Mouse (Mus musculus): ENCODE results near the gene Cby3. TPM values are rescaled to one million over a fixed set of nuclear protein-coding genes. Genes with fewer than 3 reads are reported as not detected.

The Cby3 gene
- total RNA-seq, 2 experiments from 2014 or later = not detected

GRCm38 (mm10) chr11:50379023-50379752 is 24.9 kb downstream of the Cby3 start:
- DNase-seq = peak; percentile 8
- intact Hi-C loops (cut with DNase I) = loop anchor here (5.0 kb wide), 1 partner anchor 52 kb away; the partner anchor contains the start of gene Canx
- peak overlapping the region; percentile 94 for H3K4me3 ChIP-seq
- no peak for TF ChIP-seq CTCF (IDR thresholded peaks at IDR 0.05)
- peak overlapping the region; percentile 99 for H3K27ac ChIP-seq

DNA sequence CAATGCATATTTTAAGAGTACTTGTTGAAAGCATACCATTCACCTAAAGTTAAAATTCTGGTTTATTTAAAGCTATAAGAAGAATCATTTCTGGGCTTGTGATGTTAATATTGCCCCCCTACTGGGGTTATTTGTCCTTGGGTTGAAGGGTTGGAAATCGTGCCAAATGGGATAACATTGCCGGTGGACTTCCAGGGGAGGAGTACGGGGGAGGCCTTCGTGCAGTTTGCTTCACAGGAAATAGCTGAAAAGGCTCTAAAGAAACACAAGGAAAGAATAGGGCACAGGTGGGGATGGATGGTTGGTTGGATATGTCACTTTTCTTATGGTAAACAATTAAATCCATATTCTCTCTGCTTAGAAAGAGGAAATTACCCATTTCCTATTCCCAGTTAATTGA is 27.0 kb downstream of the Cby3 start:
- no peak for TF ChIP-seq CTCF (IDR thresholded peaks at IDR 0.05)
- no peak for DNase-seq
- H3K27ac ChIP-seq = no peak overlapping the region
- intact Hi-C loops (cut with DNase I) = no loop called here
- H3K4me3 ChIP-seq = peak overlapping the region; percentile 94

DNA sequence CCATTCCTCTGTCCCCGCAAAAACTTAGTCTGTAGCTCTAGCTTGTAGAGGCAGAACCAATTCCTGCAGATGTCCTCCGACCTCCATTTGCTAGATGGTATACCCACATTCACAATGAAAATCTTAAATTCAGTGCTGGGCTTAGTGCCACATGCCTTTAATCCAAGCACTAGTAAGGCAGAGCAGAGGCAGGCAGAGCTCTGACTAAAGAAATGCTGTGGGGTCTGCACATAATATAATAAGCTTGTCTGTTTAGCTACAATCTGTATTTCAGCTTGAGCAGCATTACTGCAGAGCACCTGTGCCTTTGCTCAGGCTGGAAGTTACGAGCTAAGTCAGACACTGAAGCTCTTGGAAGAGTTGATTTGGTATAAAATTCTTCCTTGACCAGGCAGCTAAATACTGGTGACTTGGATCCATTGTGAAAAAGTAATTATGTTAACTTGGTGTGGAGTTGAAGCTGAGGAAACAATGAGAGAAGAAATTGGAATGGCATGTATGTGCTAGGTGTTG is 33.0 kb downstream of the Cby3 start:
- Histone ChIP-seq H3K27ac (no peak overlapping the region), H3K4me3 (no peak overlapping the region)
- no peak for DNase-seq
- intact Hi-C loops (cut with DNase I) = no loop called here
- TF ChIP-seq CTCF (IDR thresholded peaks at IDR 0.05) = no peak

DNA sequence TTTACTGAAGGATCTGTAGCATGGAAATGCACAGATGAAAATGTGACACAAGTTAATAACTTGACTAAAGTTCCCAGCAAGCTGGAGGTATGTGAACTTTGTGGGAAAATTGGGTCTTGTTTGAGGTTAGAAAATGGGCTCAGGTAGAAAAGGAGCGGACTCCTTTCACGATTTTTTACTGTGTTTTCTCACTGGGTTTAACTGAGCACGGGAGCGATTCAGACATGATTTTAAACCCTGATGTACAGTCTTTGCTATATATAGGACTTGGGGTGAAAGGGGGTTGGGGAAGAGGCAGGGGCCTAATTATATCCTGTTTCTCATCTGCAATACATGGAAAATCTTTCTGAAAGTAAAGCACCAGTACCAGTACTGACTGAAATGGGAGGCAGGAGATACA is 33.4 kb downstream of the Cby3 start:
- intact Hi-C loops (cut with DNase I) = no loop called here
- Histone ChIP-seq H3K4me3 (no peak overlapping the region), H3K27ac (no peak overlapping the region)
- no peak for TF ChIP-seq CTCF (IDR thresholded peaks at IDR 0.05)
- no peak for DNase-seq

DNA sequence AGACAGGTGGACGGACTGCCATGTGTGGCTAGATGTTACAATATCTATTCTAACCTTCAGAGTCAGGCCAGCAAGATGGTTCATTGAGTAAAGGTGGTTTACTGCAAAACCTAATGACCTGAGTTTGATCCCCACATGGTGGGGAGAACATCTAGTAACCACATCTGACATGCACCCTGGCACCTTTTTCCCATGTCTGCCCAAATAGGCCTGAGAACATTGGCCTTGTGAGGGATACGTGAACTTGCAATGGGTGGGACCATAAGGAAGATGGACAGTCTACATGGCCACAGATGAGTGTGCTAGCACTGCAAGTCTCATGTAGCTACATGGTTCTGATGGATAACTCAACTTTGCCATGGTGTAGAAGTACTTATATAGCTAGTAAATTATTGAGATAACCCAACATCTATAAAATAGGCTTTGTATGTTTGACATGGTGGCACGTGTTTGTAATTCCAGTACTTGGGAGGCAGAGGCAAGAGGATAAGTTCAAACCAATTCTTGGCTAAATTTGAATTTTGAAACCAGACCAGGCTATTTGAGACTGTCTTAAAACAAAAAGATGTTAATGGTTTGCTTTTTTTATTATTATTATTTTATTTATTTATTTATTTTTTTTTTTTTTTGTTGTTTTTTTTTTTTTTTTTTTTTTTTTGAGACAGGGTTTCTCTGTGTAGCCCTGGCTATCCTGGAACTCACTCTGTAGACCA is 34.1 kb downstream of the Cby3 start:
- no peak overlapping the region for H3K27ac ChIP-seq
- intact Hi-C loops (cut with DNase I) = no loop called here
- DNase-seq = no peak
- H3K4me3 ChIP-seq = no peak overlapping the region
- no peak for TF ChIP-seq CTCF (IDR thresholded peaks at IDR 0.05)

- Histone ChIP-seq H3K27ac (no peak overlapping the region), H3K4me3 (no peak overlapping the region)
- no peak for DNase-seq
- TF ChIP-seq CTCF (IDR thresholded peaks at IDR 0.05) = no peak
- intact Hi-C loops (cut with DNase I) = no loop called here
These were observed 34.7 kb downstream of the Cby3 start for GRCm38 (mm10) chr11:50389011-50389410.

GRCm38 (mm10) chr11:50389616-50390015 is 35.4 kb downstream of the Cby3 start:
- Histone ChIP-seq H3K27ac (no peak overlapping the region), H3K4me3 (no peak overlapping the region)
- intact Hi-C loops (cut with DNase I) = no loop called here
- TF ChIP-seq CTCF (IDR thresholded peaks at IDR 0.05) = no peak
- peak; percentile 36 for DNase-seq

- TF ChIP-seq CTCF (IDR thresholded peaks at IDR 0.05) = no peak
- H3K4me3 ChIP-seq = no peak overlapping the region
- no peak overlapping the region for H3K27ac ChIP-seq
- DNase-seq = no peak
- intact Hi-C loops (cut with DNase I) = no loop called here
These were observed 37.2 kb downstream of the Cby3 start for GRCm38 (mm10) chr11:50391272-50391960.

DNA sequence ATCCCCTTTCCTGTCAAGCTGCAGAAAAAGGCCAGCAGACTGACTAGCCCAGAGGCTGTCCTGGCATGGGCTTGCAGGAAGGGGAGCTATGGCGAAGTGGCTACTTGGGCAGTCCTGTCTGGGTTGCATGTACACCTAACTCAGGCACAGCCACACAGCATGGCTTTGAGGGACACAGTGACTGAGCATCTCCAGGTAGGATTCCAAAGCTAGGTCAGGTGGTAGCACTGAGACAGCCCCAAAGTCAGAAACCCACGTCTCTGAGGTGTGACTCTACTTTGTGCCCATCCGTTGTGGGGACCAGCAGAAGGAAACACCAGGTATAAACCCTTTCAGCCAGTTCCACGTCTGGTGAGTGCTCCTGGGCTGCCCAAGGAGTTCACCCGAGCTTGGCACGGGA is 39.0 kb downstream of the Cby3 start:
- DNase-seq = no peak
- no peak for TF ChIP-seq CTCF (IDR thresholded peaks at IDR 0.05)
- Histone ChIP-seq H3K4me3 (no peak overlapping the region), H3K27ac (no peak overlapping the region)
- intact Hi-C loops (cut with DNase I) = no loop called here

- no peak for DNase-seq
- no peak overlapping the region for H3K4me3 ChIP-seq
- no peak overlapping the region for H3K27ac ChIP-seq
- no peak for TF ChIP-seq CTCF (IDR thresholded peaks at IDR 0.05)
- intact Hi-C loops (cut with DNase I) = no loop called here
These were observed 40.5 kb downstream of the Cby3 start for GRCm38 (mm10) chr11:50394731-50395130.

DNA sequence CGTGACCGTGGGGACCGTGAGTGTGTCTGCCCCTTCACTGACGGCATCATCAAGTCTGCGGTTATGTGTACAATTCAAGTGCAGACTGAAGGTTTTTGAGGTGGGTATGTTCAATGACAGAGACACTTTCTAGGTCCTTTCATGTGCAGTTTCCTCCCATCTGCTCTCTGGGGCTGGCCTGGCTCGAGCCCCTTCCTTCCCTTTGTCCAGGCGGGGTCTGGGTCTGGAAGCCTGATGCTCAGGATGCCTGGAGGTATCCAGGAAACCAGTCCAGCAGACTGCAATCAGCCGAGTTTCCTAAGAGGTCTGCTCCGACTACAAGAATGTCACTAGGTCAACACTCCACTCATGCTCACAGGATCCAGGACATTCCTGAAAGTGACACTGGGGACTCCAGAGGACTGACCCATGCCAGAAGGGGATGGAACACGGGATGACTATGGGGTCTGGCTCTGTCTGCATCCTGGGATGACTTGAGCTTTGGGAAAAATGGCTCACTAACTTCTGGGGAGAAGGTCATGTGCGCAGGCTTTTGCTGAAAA is 42.6 kb downstream of the Cby3 start:
- intact Hi-C loops (cut with DNase I) = no loop called here
- no peak for DNase-seq
- H3K4me3 ChIP-seq = no peak overlapping the region
- no peak for TF ChIP-seq CTCF (IDR thresholded peaks at IDR 0.05)
- no peak overlapping the region for H3K27ac ChIP-seq

DNA sequence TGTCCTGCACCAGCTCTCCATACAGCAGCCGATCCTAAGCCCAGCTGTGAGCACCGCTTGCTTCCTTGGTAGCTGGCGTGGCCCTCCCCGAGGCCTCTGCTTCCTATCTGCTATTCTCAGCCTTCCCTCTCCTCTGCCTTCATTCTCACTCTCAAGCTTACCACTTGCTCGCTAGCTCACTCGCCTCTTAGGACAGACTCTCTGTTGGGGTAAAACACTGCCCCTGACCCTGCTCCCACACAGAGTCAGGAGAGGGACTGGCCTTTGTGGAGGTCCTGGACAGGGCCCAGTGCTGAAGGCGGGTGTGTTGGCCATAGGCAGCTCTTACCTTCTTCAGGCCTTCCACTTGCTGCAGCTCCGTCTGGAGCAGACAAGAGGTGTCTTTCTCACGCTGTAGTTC is 43.1 kb downstream of the Cby3 start:
- no peak for TF ChIP-seq CTCF (IDR thresholded peaks at IDR 0.05)
- intact Hi-C loops (cut with DNase I) = no loop called here
- Histone ChIP-seq H3K27ac (no peak overlapping the region), H3K4me3 (no peak overlapping the region)
- no peak for DNase-seq

- DNase-seq = no peak
- Histone ChIP-seq H3K27ac (no peak overlapping the region), H3K4me3 (no peak overlapping the region)
- no peak for TF ChIP-seq CTCF (IDR thresholded peaks at IDR 0.05)
- intact Hi-C loops (cut with DNase I) = no loop called here
These were observed 44.5 kb downstream of the Cby3 start for GRCm38 (mm10) chr11:50398803-50399202.

All from gastrocnemius, adult 2 months (tissue).